8 mouse cellular contexts compared by ENCODE assay signal in the genomic region with DNA sequence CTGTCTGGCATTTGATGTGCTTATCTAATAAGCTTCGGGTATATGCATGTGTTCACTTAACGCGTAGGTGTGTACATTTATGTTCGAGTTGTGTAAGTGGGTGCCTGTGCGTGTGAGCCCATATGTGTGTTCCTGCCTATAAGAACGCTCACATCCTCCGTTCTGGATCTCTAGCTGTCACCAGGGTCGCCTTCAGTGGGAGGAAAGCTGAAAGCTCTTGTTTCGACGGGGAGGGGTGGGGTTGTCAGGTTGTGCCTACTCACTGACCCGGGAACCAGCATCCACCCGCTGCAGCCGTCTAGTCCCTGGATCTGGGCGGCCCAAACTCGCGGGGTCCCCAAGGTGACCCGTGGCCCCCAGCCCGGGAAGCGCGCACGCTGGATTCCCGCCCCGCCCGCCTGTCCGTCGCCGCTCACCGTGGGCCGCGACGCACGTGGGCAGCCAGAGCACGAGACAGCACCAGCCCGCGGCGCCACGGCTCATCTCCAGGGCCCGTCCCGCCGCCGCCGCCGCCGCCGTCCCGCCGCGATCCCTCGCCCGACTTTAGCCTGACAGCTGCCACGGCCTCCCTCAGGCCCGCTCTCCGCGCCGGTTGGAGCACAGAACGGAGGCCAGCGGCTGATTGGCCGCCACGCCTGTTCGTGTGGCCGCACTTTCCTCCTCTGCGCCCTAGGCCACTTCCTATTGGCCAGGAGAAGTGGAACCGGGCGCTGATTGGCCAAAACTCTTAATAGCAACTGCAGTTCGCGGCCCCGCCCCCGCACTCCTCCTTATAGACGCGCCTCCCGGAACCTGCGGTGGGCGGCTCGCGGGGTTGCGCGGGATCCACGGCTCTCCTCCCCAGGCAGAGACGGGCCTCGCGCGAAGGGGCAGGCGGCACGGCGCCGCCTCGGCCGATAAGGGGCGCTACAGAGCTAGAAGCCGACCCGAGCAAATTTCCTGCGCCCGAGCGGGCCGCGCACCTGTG. TPM values are rescaled to one million over a fixed set of nuclear protein-coding genes. Genes with fewer than 3 reads are reported as not detected.
DNase-seq lines count a peak whose midpoint lies in the region; ATAC-seq lines count a peak whose summit lies in the region.

A gene (plus strand): TSS at position 818 of the 967 bp plus-strand sequence.

- peak; percentile 91 for ATAC-seq in hematopoietic stem cell, adult 5-6 weeks (replicated peaks in 1 of 2; ENCODE audit: insufficient read depth in 1 of 2, low FRiP score in 2 of 2, low TSS enrichment in 1 of 2, low read depth in 1 of 2, poor library complexity in 2 of 2, severe bottlenecking in 2 of 2)
- ATAC-seq in lung, embryonic 16.5 days (ENCODE audit: low read depth): peak; percentile 96

- no peaks in the 10 kb centered on the region for H3K27me3 ChIP-seq in lung, embryonic 16.5 days (ENCODE audit: control insufficient read depth, insufficient read depth, low read depth, low read length)

- peak within 1 kb of the TSS; percentile 93 for H3K4me3 ChIP-seq in lung, embryonic 16.5 days (ENCODE audit: low read length)

- peak within 1 kb of the TSS; percentile 95 for H3K4me2 ChIP-seq in lung, embryonic 16.5 days (ENCODE audit: low read depth, low read length)

- peak within 1 kb of the TSS; percentile 97 for H3K27ac ChIP-seq in lung, embryonic 16.5 days (ENCODE audit: low read length)

- peaks cover 6% of the 10 kb centered on the region for H3K36me3 ChIP-seq in lung, embryonic 16.5 days (ENCODE audit: control insufficient read depth, insufficient read depth, low read length)

- H3K9me3 ChIP-seq in lung, embryonic 16.5 days (ENCODE audit: control insufficient read depth, low read length): no peaks in the 10 kb centered on the region

- H3K9ac ChIP-seq in lung, embryonic 16.5 days (ENCODE audit: low read length): peak within 1 kb of the TSS; percentile 97

- peaks cover 26% of the 10 kb centered on the region for H3K4me1 ChIP-seq in lung, embryonic 16.5 days (replicated peaks; ENCODE audit: control insufficient read depth, insufficient read depth, low read length)

- peak; percentile 97 for DNase-seq in MEL-GATA-1-ER (ENCODE audit: extremely low read depth, low read depth)
- DNase-seq in cerebellum, adult 8-10 months: peak; percentile 97
- DNase-seq in forelimb bud, embryonic 11.5 days (ENCODE audit: low read depth, low spot score): peak; percentile 98
- peak; percentile 98 for DNase-seq in layer of hippocampus, adult 9-10 months (ENCODE audit: low spot score)
- DNase-seq in ovary, postnatal 10 days (ENCODE audit: low spot score): peak; percentile 97
- peak; percentile 97 to 98 for DNase-seq in thymus, postnatal 10 days (ENCODE audit: low spot score in 2 of 2)

- 2% methylated on average over 79 of the region's 96 CpGs for WGBS in lung, embryonic 16.5 days

RNA-seq across cellular contexts. Expression of the gene that starts here (rescaled TPM):
- 232 and 274 TPM in 2 replicates for total RNA-seq in hematopoietic stem cell, adult 5-6 weeks (2017)
- polyA plus RNA-seq in lung, embryonic 16.5 days (2015; fragmentation: Nextera tagmentation; extraction: Ambion mirVana): 446 and 448 TPM in 2 replicates

Comparison
In these comparisons a context has a peak if more than half of its experiments do, and no peak if none do; other contexts are left out.
1. Peak in every context shown above with its lines: DNase-seq, ATAC-seq, H3K4me3 ChIP-seq and H3K27ac ChIP-seq.